Mouse (Mus musculus) embryo, embryonic 11.5 days (tissue): ENCODE results near the gene Ell.
"Not testable (repeated sequence)": the region's sequence is repeated elsewhere in the genome, so short reads cannot be mapped to it uniquely, and the experiment has no call there.

Experiments
- DNase-seq: peaks from one replicate; pipeline ENCODE4 v3.0.0-alpha.2; 2012; ENCODE audit warnings: low read depth, low spot score

The Ell gene

GRCm38 (mm10) chr8:70506328-70507026 lies 32.8 kb upstream of the Ell start, which contains the start of gene Rex1bd:
TSS of gene Rex1bd (minus strand) at chr8:70506752.
- DNase-seq = peak; percentile 90

- no peak for DNase-seq
These were observed 32.2 kb upstream of the Ell start for GRCm38 (mm10) chr8:70507027-70507393.

- DNase-seq = no peak
These were observed 29.8 kb upstream of the Ell start for GRCm38 (mm10) chr8:70509281-70509952.

GRCm38 (mm10) chr8:70510228-70510915 lies 28.9 kb upstream of the Ell start, which contains the start of gene Uba52:
TSS of gene Uba52 (minus strand) at chr8:70510801.
- DNase-seq = peak; percentile 98

- DNase-seq = not testable (repeated sequence)
These were observed 28.1 kb upstream of the Ell start for GRCm38 (mm10) chr8:70511174-70511573.

- no peak for DNase-seq
These were observed 27.5 kb upstream of the Ell start for GRCm38 (mm10) chr8:70511770-70512169.

- no peak for DNase-seq
These were observed 26.9 kb upstream of the Ell start for GRCm38 (mm10) chr8:70512253-70512903.

- no peak for DNase-seq
These were observed 25.8 kb upstream of the Ell start for GRCm38 (mm10) chr8:70513441-70513840.

- no peak for DNase-seq
These were observed 21.2 kb upstream of the Ell start for GRCm38 (mm10) chr8:70517940-70518643.

GRCm38 (mm10) chr8:70519043-70519442 lies 20.2 kb upstream of the Ell start:
- DNase-seq = no peak

GRCm38 (mm10) chr8:70519606-70520005 lies 19.7 kb upstream of the Ell start:
- DNase-seq = no peak

GRCm38 (mm10) chr8:70522592-70523403 lies 16.5 kb upstream of the Ell start:
- DNase-seq = peak; percentile 96

- no peak for DNase-seq
These were observed 12.1 kb upstream of the Ell start for GRCm38 (mm10) chr8:70527111-70527511.

GRCm38 (mm10) chr8:70527512-70528181 lies 11.6 kb upstream of the Ell start, which contains the start of the genes Fkbp8 and Kxd1:
TSS of gene Fkbp8 (plus strand) at chr8:70527724.
TSS of gene Kxd1 (minus strand) at chr8:70527956.
- peak; percentile 92 for DNase-seq

GRCm38 (mm10) chr8:70528182-70528797 lies 11.0 kb upstream of the Ell start:
- no peak for DNase-seq

GRCm38 (mm10) chr8:70529299-70529698 lies 10.0 kb upstream of the Ell start:
- no peak for DNase-seq

GRCm38 (mm10) chr8:70529741-70530161 lies 9.5 kb upstream of the Ell start:
- DNase-seq = no peak

- DNase-seq = no peak
These were observed 8.9 kb upstream of the Ell start for GRCm38 (mm10) chr8:70530314-70530713.

- DNase-seq = no peak
These were observed 5.0 kb upstream of the Ell start for GRCm38 (mm10) chr8:70534281-70534680.
